Mouse (Mus musculus): ENCODE measurements around the gene Tank. TPM values are rescaled to one million over a fixed set of nuclear protein-coding genes. Genes with fewer than 3 reads are reported as not detected.

Tank gene
- total RNA-seq (2014; fragmentation: Nextera tagmentation) = 96.4 and 107 TPM in 2 replicates
- total RNA-seq (2017) = 77.2 and 87.8 TPM in 2 replicates

DNA sequence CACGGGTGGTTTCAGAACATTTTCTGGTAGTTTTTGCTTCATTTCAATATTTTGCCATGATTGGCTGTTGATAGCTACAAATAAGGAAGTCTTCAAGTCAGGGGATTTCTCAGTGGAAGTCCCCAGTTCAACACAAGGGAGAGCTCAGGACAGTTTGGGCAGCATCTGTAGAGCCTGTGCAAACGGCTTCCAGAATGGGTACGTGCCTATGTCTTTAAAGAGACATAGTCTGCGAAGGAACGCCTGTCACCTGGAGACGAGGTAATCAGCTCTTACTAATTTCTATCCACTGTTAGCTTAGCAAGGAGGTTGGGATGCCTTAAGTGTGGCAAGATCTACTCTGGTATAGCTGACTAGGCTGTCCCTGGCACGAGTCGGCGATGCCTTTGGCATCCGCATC is at the start of gene Tank:
TSS of gene Tank (plus strand) at position 153 of the 400 bp plus-strand sequence.
- peak; percentile 85 for ATAC-seq (replicated peaks; ENCODE audit: poor library complexity, severe bottlenecking)

DNA sequence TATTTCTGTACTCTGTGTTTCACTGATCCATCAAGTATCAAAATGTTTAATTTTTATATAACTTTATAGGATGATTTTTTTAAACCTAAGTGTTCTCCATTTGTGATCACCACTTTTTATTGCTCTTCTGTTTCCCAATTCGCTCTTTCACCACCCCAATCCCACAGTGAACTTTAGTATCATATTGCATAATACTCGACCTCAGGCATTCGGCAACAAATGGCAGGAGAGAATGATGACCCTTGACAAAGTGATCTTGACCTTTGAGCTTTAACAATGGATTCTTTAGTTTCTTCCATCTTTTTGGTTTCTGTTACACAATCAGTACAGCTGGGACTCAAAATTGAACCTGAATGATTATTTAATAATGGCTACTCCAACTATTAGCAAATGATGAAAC is 46.1 kb upstream of the Tank start:
- ATAC-seq (replicated peaks; ENCODE audit: poor library complexity, severe bottlenecking) = peak; percentile 69

DNA sequence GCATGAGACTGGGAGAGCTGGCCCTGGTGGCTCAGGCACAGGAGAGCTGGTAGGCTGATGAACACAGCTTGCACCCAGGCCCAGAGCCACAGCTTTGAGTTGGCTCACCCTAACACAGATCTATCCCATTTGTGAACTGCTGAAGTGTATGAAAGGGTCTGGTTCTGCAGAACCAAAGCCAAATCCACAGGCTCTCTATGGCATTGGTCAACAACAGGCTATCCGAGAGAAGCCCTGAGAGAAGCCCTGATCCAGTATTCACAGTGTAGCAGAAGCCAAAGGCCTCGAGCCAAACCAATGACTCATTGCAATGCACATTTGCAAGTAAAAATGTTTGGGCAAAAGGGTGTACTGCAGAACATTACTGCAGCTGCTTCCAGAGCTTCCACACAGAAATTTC is 45.3 kb upstream of the Tank start:
- ATAC-seq (replicated peaks; ENCODE audit: poor library complexity, severe bottlenecking) = no peak

DNA sequence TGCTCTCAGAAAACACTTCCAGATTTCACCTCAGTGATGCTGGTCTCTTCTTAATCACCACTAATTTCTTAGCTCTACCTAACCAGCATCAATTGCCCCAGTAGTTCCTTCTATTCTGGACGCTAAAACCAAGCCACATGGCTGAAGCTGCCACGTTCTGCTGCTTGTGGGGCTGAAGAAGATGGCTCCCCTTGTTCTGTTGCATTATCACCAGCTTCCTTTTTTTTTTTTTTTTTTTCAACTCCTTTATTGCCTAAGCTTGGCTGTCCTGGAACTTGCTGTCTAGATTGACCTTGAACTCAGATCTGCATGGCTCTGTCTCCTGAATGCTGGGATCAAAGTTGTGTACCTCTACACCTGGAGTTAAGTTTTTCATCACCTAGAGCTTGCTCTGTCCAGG is 41.5 kb upstream of the Tank start:
- ATAC-seq (replicated peaks; ENCODE audit: poor library complexity, severe bottlenecking) = 0 out of 2 replicates have a peak, but pooled peaks have one; percentile 41

DNA sequence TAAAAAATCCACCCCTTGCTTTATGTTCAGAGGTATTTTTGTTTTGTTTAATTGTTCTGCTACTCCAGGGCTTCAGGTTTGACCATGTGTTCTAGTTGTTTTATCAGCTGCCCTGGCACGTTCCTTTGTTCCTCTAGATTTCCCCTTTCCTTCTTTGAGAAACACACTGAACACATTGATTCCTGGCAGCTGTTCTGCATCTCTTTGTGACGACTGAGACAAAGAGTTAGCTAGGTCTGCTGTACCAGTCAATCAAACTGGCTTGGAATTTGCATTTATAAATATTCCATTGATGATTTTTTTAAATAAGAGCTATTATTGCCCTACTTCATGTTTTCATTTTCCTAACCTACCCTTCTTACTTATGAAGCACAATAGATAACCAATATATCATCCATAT is 39.0 kb upstream of the Tank start:
- ATAC-seq (replicated peaks; ENCODE audit: poor library complexity, severe bottlenecking) = no peak

DNA sequence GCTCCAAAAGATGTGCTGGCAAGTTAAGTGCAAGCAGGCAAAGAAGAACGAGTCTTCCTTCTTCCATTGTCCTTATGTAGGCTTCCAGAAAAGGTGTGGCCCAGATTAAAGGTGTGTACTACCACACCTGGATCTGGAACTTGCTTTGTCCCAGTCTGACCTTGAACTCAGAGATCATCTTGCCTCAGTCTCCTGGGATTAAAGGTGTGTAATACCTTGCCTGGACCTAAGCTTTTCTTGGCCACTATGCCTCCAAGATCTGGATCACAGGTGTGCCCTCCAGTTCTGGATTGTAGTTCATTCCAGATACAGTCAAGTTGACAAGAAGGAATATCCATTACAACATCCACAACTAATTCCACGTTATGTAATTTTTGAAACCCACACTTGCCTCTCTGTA is 36.0 kb upstream of the Tank start:
- no peak for ATAC-seq (replicated peaks; ENCODE audit: poor library complexity, severe bottlenecking)

DNA sequence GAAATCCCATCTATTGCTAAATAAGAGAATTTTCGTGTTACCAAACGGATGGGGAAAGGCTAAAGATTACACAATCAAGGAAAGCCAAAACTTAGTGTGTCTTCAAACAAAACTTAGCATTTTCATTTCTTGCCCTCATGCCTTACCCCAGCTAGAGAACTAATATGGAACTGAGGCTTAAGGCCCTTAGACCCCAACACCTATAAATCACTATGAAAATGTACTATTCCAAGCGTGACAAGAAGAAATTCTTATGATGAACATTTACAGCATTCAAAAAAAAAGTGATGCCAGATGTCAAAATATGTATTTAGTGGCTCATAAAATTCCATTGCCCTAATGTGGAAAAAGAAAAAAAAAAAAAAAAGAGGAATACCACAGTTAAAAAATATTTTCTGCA is 32.7 kb upstream of the Tank start:
- peak; percentile 50 for ATAC-seq (replicated peaks; ENCODE audit: poor library complexity, severe bottlenecking)

DNA sequence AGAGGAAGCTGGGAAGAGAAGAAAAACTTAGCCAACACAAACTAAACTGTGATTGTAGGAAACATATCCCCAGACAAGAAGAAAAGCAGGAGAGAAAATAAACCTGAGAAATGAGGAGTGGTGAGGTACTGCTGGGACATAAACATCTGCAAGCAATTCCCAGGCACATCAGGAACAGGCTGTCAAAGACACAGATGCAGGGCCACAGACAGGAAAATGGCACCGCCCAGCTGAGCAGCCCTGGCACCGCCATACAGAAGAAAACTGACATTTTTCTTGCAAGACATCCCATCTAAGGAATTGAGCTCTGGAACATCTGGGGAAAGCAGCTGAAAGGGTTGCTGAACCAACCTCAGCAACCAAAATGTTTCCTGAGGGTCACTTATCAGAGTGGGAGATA is 30.4 kb upstream of the Tank start:
- ATAC-seq (replicated peaks; ENCODE audit: poor library complexity, severe bottlenecking) = no peak

DNA sequence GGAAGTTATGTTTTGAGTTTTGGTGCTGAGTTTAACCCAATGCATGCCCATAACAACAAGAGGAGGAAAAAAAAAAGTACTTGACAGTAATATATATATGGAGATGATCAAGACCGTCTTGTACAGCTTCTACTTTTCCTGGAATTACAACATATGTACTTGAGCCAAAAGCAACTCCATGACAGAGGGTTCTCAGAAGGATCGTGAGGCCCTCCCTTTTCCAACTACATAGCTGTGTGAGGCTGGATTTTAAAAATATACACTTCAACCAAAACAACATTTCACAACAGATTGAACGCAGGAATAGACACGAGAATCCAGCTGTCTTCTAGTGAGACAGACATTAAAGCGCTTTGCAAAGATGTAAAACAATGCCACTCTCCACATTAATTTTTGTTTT is 26.7 kb upstream of the Tank start:
- no peak for ATAC-seq (replicated peaks; ENCODE audit: poor library complexity, severe bottlenecking)

DNA sequence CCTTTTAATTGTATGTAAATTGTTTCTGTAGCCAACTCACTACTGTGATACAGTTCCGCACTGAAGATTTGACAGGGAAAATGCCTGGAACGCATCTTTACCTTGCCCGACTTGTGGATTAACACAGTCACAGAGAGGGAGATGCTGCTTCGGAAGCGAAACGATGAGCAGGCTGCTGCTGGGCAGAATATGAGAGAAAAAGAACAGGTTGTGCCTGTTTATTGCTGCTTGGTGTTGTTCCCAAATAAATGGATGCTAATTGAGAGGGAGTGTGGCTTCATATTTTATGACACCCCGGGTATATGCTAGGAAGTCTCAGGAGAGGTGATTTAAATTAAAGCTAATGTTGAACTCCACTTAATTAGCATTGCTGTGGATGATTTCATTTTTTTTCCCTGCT is 23.0 kb upstream of the Tank start:
- ATAC-seq (replicated peaks; ENCODE audit: poor library complexity, severe bottlenecking) = no peak

DNA sequence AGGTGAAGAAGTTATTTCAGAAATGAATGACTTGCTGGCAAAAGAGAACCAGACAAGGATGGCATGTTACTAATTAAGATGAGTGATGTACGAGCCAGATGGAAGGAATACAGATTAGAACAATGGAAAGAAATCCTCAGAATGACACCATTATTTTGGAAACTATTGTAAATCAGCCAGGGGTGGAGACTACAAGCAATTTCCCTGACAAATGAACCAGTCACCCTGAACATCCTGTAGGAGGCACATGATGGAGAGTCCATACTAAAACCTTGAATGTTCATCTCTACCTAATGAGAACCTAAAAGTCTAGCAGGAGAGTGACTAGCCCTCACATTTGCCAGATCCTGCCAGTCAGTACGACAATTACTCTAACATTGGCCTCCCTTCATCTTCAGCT is 22.6 kb upstream of the Tank start:
- ATAC-seq (replicated peaks; ENCODE audit: poor library complexity, severe bottlenecking) = no peak

DNA sequence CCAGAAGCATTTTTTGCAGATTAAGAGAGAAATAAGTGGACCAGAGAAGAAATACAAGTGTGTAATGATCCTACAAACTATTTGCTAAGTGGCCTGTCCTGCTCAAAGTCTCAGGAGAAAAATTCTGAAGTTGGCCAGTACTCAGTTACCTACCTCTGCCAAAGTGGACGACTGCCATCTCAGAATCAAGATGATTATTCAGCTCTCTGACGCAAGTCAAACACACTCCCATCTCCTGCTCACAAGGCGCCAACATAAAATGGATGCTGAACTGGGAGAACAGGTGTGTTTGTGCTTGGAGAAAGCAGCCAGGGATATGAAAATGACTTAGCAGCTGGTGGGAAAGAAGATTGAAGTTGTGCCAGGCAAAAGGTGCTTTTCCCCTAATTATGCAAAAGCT is 21.7 kb upstream of the Tank start:
- no peak for ATAC-seq (replicated peaks; ENCODE audit: poor library complexity, severe bottlenecking)

DNA sequence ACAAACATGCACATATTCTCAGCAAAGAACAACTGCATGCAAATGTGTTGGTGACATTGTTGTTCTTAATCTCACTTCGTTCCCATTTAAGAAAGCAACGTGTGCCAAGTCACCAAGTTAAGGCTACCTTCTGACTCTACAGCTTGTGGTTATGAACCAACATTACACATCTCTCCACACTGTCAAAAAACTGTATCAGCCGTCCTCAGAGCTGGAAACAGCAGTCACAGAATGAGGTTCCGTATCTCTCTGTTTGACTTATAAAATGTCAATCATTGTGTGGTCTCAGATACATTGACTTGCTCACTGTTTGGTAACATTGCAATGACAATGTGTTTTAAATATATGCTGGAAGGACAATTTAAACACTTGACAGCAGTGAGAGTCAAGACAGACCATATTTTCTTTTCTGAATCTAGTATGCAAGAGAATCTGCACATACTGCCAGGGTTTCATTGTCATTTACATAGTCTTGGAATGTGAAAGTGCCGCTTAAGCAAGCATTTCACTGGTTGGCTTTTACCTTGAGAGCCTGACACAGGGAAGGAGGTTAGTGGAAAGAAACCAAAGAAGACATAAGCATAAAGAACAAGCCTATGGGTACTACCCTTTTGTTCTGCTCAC is 20.4 kb upstream of the Tank start:
- ATAC-seq (replicated peaks; ENCODE audit: poor library complexity, severe bottlenecking) = no peak

DNA sequence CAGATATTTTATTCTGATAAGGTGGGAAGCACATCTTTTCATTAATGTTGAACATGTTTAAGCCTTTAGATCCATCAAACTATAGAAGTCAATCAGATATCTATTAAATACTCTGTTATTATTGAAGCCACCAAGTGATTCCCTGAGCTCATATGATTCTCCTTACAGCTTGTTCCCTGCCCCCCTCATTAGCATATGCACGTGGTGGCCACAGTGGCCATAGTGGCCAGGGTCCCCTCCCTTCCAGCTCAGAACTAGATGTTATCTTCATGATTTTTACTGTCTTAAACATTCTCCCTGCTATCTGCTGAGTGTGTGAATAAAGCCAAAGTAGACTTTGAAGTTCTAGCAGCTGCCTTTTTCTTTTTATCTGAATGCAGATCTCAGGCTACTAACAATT is 17.3 kb upstream of the Tank start:
- no peak for ATAC-seq (replicated peaks; ENCODE audit: poor library complexity, severe bottlenecking)

DNA sequence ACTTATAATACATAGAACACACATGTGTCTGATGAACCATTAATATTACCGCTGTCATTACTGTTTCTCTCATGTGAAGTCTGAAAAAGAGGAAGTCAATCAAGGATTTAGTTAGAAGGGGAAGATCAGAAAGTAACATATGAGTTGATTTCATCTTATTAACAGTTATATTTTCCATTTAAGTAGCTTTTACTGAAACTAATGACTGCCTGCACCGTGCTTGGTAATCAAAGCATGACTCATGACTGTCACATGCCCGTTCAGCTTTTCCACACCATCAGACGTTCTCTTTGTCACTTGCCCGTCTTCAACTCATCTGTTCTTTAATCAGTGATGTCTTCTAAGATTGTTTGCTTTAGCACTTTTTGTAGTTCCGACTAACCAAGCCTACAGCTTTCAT is 15.2 kb upstream of the Tank start:
- ATAC-seq (replicated peaks; ENCODE audit: poor library complexity, severe bottlenecking) = peak; percentile 44

DNA sequence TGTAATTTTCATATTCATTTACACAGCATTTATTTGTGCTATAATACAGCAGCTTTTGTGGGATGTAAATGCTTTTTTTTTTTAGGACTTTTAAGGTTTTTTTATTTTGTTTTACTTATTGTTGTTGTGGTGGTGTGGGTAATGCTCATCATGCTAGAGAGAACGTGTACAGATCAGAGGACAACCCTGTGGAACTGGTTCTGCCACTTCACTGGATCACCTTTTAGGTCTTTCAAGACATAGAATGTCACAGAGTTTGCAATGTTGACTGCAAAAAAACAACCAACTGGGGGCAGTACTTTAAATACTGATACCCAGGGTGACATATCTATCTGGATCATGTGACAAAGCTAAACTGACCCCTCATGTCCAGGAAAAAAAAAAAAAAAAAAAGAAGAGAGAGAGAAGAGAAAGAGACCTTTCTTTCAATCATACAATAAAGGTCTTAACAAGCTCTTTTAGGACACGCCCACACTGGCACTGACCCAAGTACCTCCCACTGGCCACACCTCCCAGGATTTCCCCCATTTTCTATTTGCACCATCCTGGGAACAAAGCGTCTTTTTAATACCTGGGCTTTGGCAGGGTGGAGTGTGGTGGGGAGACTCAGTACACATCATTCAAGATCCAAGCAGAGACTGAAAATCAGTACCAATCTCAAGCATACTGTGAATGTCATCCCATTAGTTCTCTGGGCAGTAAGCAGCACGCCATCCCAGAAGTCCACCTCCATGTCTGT is 11.2 kb upstream of the Tank start:
- no peak for ATAC-seq (replicated peaks; ENCODE audit: poor library complexity, severe bottlenecking)

DNA sequence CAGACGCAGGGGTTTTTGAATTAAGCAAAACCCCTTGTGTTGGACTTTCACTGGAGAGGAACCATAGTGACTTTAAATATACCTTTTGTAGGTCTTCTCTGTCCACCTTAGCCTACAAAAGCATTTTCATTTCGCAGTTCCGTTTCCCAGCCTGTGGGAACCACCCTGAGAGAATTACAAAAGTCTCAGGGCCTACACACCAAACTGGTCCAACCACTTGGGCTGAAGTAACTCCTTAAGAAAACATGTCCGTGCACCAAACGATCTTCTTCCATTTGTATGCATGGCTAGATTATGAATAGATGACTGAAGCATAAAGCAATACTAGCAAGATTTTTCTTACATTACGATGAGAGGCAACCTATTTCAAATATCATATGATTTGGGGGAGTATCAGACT is 9.2 kb upstream of the Tank start:
- no peak for ATAC-seq (replicated peaks; ENCODE audit: poor library complexity, severe bottlenecking)

DNA sequence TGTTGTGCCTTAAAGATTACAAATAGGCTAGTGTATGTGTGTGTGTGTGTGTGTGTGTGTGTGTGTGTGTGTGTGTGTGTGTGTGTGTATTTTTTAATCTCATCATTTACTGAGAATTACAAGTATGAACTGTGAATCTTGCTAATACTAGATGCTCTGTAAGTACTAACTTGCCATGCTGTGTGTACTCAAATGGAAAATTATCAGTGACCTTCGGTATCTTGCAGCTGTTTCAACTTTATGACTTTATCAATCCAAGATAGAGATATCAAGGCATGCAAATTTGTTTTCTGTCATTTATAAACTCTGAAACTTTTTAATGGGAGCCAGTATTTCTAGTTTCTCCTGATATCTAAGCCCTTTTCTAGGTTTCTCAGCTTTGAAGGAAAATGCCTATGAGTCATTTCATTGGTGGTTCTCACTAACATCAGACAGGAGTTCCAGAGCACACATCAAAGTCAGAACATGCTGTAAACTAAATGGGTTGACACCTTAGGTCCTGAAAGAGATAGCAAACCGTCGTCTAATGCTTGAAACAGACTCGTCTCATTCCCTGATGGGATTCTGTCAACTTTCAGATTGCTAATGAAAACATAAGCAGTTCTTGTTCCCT is 6.9 kb upstream of the Tank start:
- ATAC-seq (replicated peaks; ENCODE audit: poor library complexity, severe bottlenecking) = no peak

DNA sequence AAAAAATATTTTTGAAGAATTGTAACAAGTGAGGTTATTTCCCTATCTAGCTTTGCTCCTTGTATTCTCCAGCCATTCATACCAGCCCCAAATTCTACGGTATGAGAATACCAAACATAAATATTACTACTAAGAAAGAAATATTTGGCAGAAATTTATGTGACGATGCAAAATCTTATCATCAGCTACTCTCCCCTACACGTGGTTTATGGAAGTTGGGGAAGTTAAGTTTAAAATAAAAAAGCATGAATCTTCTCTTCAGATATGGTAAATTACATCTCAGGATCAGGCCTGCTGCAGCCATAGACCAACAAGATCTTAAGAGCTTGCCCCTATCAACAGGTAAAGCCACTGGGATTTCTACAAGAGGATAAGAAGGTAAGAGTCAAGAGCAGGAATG is 1.9 kb upstream of the Tank start:
- no peak for ATAC-seq (replicated peaks; ENCODE audit: poor library complexity, severe bottlenecking)

DNA sequence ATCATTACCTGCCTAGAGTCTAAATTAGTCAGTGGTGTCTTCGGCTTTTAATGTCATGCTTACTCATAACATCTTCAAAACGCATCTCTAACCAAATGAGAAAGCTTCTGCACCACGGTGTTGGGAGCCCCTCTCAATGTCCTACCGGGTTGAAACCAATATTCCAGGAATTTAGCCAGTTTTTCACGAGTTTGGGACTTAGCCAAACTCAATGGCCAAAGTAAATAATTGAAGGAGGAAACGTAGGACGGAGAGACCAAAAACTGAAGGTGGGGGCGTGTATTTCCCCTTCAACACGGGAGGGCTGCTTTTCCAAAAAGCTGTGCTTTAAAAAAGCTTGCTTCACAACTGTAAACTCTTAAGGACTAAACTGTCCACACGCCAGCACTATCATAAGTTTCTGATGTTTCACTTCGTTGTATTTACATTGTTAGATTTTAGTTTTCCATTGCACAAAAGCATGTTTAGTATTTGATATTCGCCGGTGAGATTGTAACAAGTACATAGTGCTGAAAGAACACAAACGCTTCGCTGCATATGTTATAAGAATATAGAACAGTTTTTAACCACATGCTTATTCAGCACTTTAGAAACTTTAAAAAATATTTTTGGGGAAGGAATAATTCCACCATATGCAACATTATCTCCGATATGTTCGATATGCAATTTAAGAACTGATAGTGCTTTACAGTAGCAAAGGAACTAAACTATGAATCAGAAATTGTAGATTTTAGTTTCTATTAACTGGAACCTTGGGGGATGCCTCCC is 1.3 kb upstream of the Tank start:
- no peak for ATAC-seq (replicated peaks; ENCODE audit: poor library complexity, severe bottlenecking)

DNA sequence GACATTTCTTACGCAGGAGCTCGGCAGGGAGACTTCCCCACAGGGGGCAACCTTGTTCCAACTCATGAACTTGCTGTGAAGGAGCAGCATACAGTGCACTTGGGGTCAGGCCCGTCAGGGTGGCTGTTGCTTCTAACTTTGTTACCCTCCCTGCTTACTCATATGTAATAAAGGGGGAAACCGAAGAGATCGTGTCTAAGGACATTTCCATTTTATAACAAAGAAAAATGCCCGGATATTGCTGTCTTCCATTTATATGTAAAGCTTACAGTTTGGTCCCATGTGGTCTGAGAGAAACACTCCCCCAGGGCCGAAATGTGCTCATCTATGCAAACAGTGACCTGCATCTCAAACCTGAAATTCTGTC is 706 bp upstream of the Tank start:
- no peak for ATAC-seq (replicated peaks; ENCODE audit: poor library complexity, severe bottlenecking)
